Mouse (Mus musculus): ENCODE measurements around the gene Tnpo1.
A peak's percentile ranks its signal among the peaks of the same experiment; 100 is the strongest.

Tnpo1 gene

DNA sequence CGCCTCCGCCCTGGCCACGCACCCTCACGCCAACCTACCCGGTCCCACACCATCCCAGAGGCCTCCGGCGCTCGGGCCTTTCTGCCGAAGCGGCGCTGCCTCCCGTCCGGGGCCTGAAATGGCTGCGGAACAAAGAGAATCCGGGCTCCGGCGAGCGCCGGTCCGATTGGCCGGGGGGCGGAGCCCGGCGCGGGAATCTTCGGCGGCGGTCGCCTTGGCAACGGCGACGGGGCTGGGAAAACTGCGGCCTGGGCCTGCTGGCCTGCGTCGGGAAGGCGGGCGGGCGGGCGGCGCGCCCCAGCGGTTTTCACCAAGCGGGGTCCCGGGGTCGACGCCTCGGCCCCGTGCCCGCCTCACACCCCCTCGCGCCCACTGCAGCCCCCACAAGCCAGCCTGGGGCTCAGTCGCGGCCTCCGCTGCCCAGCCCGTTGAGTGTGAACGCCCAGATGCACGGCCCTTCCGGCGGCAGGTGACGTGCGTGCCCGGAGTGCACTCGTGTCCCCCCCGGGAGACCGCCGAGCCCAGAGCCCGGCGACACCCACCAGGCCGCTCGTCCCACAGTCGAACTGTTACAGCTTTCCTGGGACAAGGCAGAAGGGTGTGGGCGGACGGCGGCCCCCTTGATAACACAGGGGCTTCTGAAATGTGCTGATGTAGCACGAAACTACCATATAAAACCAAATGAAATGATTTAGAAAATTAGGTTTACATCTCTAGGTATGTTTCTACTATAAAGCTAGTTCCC, at the start of gene Tnpo1:
Gene Tnpo1, minus strand, starts transcription at position 172 of the 745 bp plus-strand sequence.
- DNase-seq (ENCODE audit: low spot score), result peak; percentile 94

DNA sequence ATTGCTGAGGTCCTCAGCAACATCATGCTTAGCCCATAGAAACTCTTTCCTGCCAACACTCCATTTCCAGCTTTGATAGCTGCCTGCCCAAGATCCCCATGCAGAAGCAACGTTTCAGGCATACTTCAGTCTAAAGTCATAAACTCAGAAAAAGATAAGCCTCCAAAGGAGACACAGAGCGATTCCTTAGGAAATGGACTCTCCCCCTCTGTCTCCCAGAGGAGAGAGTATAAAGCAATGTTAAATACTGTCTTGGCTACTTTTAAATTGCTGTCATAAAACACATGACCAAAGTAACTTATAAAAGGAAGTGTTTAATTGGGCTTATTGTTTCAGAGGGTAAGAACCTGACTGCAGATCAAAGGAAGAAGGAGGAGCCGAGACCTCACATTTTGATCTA, 45.9 kb upstream of the Tnpo1 start:
- DNase-seq (ENCODE audit: low spot score), result no peak

DNA sequence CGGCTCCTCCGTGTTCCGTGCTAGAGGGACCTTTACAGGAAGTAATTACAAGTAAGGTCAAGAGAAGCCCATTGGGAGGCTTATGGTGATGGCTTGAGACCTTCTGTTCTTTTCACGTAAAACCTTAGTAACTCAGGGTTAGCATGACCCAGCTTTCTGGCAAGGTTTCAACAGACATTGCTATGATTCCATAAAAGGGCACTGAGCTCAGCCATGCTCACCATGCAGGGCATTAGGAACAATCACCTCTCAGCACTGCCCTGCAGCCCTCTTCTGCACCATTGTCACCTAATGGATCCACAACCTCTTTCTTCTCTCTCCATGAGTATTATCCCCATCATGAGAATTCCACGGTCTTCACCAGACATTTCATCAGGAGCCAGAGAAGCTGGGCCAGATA, 45.5 kb upstream of the Tnpo1 start:
- DNase-seq (ENCODE audit: low spot score), result no peak

DNA sequence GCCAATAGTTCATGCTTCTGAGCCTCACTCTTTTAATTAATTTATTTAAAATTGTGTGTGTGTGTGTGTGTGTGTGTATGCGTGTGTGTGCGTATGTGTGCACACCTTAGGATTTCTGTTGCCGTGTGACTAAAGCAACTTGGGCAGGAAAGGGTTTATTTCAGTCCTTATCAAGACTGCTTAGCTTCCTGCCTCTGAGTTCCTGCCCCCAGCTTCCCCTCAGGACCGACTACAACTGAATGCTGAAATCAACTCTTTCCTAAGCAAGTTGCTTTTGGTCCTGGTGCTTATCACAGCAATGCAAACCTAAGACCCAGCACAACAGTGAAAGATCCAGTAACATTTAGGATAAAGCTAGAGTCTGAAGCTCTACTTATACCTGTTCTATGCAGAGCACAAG, 42.3 kb upstream of the Tnpo1 start:
- no peak for DNase-seq (ENCODE audit: low spot score)

DNA sequence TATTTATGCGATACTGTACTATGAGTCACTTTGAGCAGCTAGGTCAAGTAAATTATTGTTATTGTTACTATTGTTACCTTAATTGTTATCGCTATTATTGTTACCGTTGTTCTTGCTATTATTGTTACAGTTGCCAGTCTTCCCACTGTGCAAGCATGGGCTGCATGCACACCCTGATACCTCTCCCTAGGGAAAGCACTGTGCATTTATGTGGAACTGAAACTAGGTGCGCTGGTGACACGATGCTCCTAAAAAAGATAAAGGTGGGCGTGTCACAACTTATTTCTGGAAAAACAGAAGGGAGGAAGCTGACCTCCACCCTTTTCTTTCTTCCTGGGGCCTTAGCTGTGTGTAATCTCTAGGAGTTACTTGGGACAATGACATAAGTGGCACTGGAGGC, 41.8 kb upstream of the Tnpo1 start:
- no peak for DNase-seq (ENCODE audit: low spot score)

DNA sequence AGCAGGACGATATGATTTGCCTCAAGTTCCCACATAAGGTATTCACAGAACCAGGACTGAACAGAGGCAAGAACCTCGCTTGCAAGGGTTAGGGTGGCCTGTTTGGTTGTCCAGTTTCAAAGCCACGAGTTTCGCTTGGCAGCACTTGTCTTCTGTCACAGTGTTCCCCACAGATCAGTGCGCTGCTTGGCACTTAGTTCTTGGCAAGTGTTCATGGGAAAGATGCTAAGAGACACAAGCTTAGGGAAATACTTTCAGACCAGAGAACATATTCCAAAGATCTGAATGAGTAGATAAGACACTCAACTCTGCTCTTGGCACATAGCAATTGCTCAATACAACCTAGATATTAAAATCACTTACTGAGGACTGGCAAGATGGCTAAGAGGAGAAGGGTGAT, 40.4 kb upstream of the Tnpo1 start:
- DNase-seq (ENCODE audit: low spot score), result peak; percentile 37

DNA sequence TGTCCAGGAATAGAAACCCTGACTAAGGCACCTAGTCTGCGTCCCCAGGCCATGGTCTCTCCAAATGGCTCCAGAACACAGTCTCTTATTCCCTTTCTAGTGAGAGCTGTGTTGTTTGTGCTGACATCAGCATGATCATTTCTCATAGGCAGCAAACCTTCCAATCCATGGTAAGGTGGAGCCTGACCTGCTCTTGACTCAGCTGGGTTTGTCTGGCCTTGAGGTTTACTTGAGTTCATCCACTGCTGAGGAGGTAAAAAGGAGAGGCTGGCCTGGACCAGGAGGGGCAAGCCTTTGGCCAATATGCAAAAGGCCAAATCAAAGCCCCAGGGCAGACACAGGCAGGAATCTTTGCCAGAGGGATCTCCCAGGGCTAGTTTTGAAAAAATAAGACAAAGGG, 37.4 kb upstream of the Tnpo1 start:
- DNase-seq (ENCODE audit: low spot score), result no peak

DNA sequence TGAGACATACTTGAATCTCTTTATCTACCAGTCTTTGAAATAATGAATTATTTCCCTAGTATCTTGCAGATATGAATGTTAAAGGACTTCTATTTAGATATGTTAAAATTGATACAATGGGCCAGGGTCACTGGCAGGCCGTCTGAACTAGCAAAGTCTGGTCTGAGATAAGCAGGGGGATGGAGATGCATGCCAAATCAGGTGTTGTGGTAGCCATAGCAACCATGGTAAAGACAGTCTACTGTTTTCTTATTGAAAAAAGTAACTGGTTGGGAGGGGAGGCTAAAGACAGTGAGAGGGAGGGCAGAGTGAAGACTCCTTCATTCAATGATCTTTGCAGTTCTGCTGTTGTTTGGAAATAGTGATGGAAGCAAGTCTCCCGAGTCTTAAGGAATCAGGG, 32.0 kb upstream of the Tnpo1 start:
- no peak for DNase-seq (ENCODE audit: low spot score)

DNA sequence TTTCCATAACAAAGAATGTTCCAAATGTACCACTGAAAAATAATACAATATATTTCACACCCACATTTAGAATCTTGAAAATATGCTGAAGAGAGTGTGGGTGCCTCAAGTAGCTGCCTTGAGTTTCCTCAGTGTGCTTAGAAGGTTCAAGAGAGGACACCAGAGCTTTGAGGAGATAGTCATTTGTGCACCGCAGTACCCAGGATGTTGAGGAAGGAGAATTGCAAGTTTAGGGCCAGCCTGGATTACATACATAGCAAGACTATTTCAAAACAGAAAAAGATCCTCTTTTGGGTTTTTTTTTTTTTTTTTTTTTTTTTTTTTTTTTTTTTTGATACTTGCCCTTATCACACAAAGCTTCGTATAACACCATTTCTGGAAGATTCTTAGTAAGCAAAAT, 30.0 kb upstream of the Tnpo1 start:
- no peak for DNase-seq (ENCODE audit: low spot score)

DNA sequence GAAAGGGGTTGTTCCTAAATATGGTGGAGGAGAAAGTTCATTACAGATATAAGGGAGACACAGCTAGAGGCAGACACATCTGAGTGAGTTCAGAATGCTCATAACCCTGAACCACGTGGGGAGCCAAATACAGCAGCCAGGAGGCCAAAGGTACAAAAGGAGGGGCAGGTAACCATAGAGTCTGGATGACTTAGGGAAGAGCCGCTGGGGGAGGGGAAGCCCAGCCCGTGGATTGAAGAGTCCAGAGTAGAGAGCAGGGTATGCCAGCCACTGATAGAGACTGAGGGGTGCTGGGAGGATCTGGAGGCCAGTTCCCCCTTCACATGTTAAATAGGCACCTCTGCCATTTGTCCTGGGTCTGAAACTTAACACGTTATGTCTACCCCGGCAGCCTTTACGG, 29.5 kb upstream of the Tnpo1 start:
- DNase-seq (ENCODE audit: low spot score), result no peak

DNA sequence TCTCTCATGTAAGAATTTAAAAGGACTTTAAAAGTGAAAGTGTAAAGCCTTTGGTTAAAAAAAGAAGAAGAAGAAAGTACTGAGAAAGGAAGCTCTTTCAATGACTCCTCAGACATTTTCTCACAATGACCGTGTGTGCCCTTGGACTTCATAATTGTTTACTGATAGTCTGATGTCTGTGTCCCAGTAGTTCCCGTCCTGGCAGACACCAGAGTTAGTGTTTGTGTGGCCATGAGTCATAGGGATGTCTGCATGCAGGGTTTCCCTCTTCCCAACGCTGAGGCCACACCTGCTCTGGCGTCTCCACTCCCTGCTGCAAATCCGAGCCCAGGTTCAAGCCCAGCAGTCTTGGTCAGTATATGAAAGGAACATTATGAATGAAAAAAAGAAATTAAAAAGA, 29.0 kb upstream of the Tnpo1 start:
- DNase-seq (ENCODE audit: low spot score), result peak; percentile 51

DNA sequence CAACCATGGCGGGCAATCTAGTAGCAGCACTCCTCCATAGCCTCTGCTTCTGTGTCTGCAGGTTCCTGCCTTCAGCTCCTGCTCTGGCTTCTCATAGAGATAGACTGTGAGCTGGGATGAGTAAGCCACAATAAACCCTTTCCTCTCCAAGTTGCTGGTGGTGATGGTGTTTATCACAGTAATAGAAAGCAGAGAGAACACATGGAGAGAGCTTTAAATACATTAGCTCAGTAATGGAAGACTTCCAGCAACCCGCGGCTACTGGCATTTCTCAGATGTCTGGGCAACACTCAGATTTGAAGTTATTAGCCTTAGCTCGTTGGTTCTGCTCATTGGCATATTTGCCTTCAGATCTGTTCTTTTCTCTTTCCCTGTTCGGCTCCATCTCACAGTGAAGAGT, 27.6 kb upstream of the Tnpo1 start:
- no peak for DNase-seq (ENCODE audit: low spot score)

DNA sequence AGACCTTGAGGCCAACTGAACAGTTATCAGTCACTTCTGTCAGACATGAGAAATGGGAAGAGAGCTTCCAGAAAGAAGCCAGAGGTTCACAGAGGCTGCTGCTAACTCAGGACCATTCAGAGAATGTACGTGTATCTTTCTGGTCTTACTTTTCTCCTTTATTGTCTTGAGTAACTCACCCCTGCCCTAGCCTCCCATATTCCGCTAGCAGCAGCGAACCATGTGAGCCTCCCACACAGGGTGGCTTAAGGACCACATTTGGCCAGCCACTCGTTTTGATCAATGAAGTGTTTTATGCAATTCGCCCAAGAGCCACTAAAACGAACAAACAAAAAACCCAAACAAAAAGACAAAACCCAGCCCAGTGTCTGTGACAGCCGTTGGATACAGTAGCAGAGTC, 25.8 kb upstream of the Tnpo1 start:
- DNase-seq (ENCODE audit: low spot score), result no peak

DNA sequence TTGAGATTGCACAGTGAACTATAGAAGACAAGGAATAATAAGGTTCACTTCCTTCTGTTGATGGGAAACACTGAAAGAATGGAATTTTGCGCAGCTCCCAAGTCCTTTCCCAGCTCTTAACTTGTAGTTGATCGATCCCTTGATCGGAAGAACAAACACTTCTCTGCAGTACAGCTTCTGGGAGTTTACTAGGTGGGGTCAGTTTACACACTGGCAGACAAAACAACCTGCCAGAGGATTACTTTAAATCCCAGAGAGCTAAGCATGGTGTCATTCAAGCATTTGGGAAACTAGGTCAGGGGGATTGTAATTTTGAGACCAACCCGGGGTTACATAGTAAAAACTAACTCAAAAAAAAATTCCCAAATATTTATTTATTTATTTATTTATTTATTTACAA, 22.0 kb upstream of the Tnpo1 start:
- DNase-seq (ENCODE audit: low spot score), result no peak

DNA sequence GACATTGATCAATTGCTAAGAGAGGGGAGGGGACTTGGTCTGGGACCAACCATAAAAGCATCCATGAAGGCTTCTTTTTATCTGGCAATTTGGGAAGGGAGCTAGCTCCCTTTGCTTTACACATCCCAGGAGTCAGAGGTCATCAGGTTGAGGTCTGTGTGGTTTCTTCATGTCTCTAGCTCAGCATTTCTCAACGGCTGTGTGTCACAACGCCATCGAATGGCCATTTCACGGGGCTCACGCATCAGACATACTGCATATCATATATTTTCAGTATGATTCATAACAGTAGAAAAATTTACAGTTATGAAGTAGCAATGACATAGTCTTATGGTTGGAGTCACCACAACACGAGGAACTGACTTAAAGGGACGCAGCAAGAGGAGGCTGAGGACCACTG, 20.2 kb upstream of the Tnpo1 start:
- DNase-seq (ENCODE audit: low spot score), result no peak

DNA sequence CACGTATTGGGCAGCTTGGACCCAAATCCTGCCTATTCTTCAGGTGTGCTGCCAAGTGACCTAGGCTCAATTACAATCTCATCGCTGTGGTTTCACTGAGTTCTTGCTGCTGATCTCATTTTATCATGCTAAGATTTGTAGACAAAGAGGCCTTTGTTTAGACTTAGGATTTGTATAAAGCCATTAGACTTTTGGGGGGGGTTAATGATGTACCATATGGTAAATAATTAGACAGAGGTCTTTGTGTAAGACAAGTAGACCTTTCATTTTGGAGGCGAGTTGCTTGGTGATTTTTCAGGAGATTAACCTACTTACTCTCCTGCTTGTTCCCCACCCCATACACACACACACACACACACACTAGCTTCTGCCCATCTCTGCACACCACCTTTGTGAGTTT, 19.7 kb upstream of the Tnpo1 start:
- no peak for DNase-seq (ENCODE audit: low spot score)

DNA sequence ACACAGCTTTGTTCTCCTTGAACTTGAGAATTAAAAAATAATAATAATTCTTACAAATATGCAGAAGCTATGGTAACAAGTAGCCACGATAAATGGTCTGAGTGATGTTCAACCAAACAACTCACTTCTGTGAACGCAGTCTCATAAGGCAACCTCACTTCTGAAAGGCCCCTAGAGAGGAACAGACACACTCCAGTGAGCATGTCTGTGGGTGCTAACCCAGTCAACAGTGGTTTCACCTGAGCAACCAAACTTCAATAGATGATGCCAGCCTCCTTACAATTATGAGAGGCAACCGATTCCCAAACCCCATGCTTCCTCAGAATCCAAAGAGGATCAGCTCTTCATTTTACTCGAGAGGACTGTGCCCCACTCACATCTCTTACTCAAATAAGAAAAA, 19.2 kb upstream of the Tnpo1 start:
- DNase-seq (ENCODE audit: low spot score), result no peak

DNA sequence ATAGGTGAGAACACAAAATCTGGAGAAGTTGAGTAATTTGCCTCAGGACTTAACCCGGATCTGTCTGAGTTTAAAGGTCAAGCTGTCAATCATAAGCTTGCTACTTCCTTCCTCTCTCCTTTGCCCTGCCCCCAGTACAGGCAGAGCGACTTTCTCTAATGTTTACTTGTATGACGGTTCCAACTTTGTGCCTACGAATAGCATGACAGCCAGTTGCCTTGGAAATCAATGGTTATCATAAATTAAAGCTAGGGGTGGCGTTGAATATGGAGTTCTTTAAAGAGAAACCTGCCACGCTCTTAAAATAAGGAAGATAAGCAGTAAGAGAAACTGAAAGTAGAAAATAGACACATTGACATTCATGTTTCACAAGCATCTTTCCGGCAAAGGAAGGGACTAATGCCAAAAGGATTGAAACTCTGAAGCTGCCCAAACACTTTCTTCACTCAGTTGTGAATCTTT, 18.5 kb upstream of the Tnpo1 start:
- DNase-seq (ENCODE audit: low spot score), result peak; percentile 54

DNA sequence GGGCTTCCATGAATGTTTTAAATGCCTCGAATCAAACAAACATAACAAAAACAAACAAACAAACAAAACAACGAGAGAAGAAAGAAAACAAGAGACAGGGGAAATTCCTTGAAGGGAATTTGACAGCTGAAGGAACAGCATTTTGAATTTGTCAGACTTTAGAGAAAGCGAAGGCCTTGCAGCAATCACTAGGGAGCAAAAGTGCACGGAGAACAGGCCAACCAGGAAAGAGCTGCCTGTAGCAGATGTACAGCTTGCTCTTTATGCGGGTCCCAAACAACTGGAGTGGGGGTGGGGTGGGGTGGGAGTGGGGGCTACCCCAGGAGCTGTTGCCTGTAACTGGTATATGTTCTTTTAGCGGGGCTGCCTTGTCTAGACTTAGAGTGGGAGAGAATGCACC, 16.2 kb upstream of the Tnpo1 start:
- no peak for DNase-seq (ENCODE audit: low spot score)

DNA sequence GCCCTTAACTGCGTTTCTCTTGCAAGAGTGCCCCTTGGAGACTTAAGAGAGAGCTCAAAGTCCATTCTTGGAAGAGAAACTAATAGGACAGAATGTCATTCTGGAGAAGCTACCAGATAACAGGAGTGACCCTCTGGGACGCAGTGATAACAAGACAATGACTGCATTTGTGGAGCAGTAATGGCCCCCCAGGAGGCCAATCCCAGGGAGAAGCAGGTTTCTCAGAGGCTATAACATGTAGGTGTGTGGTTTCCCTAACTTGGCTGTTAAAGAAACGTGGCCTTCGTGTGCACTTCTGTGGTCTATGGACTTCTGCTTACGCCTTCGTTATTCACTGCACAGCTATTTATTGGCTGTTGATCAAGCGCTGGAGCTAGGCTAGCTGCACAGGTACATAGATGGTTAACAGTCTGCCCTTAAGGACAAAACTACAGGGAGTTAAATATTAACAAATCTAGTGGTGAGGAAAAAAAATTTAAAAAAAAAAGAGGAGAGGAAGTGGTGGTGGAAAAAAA, 15.7 kb upstream of the Tnpo1 start:
- peak; percentile 15 for DNase-seq (ENCODE audit: low spot score)

DNA sequence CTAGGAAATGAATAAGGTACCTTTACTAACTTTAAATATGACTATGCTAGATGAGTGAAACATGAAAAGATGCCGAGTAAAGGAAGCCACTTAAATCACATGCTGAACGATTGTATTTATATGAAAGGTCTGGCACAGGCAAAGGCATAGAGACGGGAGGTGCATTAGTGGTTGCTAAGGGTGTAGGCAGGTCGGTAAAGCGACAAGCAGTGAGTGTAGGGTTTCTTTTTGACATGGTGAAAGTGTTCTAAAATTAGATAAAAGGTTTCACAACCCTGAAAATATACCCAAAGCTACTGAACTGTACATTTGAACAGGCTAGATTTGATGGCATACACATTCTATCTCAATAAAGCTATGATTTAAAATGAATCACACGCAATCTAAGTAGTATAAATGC, 10.9 kb upstream of the Tnpo1 start:
- DNase-seq (ENCODE audit: low spot score), result no peak

DNA sequence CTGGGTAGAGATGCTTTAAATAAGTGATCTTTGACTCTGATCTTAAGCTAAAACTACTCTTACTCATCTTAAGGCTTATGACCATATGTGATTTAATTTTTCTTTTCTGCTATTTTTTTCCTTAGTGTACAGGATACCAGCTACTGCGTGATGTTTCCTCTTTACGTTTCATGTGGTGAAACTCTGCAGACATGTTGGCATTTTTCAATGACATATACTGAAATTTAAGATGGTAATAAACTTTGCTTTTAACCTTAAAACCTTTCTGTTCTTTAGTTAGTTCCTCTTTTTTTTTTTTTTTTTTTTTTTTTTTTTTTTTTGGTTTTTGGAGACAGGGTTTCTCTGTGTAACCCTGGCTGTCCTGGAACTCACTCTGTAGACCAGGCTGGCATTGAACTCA, 2.7 kb upstream of the Tnpo1 start:
- DNase-seq (ENCODE audit: low spot score), result no peak

DNA sequence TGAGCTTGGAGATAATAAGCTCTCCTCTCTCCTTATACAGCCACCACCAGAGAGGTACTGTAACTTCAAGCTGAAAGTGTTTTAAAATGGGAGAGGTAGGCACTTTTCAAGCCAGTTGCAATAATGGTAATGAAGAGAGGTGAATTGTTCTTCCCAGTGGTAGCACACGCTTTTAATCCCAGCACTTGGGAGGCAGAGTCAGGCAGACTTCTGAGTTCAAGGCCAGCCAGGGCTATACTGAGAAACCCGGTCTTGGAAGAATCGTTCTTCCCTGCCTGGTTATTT, 716 bp upstream of the Tnpo1 start:
- DNase-seq (ENCODE audit: low spot score), result no peak

DNA sequence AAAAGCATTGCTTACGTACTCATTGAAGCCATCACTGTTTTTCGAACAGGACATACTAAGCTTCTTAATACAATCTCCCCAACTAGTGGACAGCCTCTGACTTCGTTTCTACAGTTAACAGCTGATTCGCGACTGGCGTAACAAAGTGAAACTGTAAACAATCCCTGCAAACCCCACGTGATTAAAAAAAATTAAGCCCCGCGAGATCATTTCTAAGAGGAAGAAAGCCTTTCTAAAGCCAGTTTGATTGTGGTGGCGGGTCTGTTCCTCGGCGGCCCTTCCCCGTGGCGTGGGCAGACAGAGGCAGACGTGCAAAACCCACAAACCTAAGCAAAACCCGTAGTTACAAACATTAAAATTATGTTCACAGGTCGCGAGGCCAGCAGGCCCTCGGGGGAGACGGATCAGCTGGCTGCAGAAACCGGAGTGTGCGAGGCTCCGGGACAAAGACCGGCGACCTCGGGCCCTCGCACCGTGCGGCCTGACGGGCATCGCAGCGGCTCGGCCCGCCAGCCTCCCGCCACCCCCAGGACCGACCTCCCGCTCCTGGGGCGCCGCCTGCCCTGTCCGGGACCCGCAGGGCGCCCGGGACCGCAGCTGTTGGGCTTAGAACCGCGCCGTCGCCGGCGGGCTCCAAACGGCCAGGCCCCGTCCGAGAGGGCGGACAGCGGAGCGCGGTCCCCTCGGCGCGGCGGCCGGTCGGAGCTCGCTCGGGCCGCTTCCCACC, 535 bp downstream of the Tnpo1 start:
- peak; percentile 50 for DNase-seq (ENCODE audit: low spot score)

Measured in urinary bladder, postnatal 14 days (tissue).